Mouse (Mus musculus): ENCODE measurements around the gene Phtf2. TPM values are rescaled to one million over a fixed set of nuclear protein-coding genes. Genes with fewer than 3 reads are reported as not detected.

Phtf2 gene
- total RNA-seq, 4 experiments from 2014 or later: 10.7 to 13.8 (median 11.3) TPM

Other genes with a start within 250 kb of the Phtf2 start
- 10 to 100 TPM; 19.8 to 25.7 (median 22.4) TPM for gene Tmem60, start 67 bp upstream of the Phtf2 start, total RNA-seq (2022)
- gene Rsbn1l, start 74.3 kb upstream of the Phtf2 start, total RNA-seq (2022): 10 to 100 TPM; 19.5 to 22.1 (median 20.8) TPM
- gene Ptpn12, start 173.8 kb upstream of the Phtf2 start, total RNA-seq (2022): 10 to 100 TPM; 36.3 to 42.8 (median 38.0) TPM